Mouse (Mus musculus) retina, embryonic 14.5 days (tissue): ENCODE data around the gene Srrm3.

Experiments used
- DNase-seq: peaks from one replicate; pipeline ENCODE4 v3.0.0-alpha.2; 2015; ENCODE audit warnings: low spot score

The Srrm3 gene

DNA sequence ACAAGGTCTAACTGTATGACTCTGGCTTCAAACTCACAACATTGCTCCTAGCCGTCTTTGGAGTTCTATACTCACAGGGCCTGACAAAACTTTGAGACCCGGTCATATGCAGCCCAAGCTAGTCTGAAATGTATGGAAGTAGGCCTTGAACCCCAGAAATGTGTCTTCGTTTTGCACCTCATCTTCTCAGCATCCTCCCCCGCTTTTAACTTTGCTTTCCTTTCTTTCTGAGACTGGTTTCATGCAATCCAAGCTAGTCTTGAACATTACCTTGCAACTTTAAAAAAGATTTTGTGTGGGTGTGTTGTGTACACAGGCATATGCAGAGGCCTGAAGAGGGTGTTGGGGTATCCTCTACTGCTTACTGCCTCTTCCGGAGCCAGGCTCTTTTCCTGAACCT lies 97.6 kb downstream of the Srrm3 start:
- no peak for DNase-seq

DNA sequence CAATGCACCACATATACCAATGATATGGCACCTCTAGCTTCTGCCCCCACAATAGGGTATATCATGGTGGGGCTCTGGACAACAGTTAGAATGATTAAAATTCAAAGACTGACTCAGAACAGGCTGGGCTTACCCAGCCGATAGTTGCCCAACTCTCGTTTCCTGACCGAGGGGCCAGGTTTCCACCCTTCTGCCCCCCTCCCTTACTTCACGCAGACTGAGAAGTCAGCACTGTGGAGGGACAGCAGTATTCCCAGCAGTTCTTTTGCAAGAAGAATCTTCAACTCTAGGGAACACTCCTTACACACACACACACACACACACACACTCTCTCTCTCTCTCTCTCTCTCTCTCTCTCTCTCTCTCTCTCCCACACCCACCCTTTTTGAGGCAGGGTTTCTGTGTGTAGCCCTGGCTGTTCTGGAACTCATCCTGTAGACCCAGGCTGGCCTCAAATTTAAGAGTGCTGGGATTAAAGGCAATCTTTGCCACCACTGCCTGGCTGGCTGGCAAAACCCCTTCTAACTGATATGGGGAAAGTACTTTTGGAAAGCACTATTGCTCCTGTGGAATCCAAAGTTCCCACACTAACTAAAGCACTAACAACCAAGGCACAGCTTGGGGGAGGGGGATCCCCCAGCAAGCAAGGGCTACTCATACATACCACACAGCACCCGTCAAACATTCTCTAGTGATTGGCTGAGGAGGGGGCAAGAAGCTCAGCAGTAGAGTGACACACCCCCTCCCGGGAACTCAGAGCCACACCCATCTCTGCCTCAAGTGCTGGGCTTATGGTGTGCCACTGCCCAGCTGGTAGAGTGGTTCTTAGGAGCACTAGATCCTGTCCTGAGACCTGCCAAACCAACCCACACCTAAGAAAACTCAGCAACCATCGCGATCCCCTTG lies 98.9 kb downstream of the Srrm3 start:
- DNase-seq = no peak

DNA sequence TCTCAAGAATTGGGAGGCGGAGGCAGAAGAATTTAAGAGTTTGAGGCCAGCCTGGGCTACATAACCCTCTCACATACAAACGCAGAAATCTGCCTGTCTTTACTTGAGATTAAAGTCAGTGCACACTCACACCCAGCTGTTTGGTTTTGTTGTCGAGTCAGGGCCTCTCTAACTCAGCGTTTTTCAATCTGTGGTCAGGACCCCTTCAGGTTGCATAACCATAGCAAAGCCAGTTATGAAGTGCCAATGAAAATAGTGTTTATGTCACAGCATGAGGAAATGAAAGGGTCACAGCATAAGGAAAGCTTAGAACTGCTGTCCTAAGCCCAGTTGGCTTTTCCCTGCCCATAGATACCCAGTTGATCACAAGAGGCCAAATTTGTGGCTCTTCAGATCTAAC lies 100.2 kb downstream of the Srrm3 start:
- DNase-seq = no peak

DNA sequence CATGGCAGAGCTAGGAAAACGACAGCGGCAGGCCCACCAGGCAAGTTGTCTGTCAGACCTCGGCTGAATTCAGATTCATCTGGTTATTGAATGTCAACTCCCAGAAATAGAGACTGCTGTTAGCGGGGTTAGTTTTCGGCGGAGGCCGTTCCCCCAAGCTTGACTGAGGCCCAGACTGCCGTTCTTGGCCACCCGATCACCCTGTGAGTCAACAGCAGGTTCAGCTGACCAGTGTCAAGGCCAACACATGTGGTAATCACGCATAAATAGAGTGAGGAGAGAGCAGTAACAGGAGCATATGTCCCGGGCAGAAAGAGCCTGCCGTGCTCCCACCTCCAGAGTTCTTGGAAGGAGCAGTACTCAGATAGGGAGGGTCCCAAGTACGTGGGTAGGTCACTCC lies 100.6 kb downstream of the Srrm3 start:
- no peak for DNase-seq

DNA sequence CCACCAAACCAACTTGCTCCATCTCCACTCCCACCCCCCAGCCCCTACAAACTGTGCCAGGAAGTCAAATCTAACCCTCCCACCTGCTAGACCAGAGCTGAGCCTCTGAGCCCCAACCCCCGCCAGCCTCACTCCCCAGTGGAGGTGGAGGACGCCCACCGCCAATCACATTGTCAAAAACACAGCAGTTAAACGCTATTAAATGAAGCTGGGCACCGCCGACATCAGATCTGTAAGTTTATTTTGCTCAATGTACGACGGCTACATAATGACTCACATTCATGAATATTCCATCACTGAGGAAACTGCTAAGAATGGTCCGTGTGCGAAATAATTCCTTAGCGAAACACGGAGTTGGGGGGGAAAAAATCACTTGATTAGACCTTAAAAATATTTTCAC lies 101.5 kb downstream of the Srrm3 start:
- no peak for DNase-seq

DNA sequence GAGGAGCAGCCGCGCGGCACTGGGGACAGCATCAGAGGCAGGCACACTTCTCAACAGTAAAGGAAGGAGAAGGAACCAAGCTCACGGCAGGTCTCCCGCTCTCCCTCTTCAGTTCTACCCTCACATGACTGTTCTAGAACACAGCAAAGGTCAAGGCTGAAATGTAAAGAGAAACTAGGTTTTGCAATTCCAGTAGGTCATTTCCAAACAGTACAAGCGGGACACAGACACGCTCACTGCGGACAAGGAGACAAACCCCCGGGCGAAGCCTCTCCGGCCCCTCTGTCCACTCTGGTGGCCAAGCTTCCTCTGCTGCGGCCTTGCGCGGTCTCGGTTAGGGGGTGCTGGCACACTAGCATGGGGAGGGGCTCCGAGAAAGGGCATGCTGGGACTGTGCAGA lies 102.3 kb downstream of the Srrm3 start:
- no peak for DNase-seq

DNA sequence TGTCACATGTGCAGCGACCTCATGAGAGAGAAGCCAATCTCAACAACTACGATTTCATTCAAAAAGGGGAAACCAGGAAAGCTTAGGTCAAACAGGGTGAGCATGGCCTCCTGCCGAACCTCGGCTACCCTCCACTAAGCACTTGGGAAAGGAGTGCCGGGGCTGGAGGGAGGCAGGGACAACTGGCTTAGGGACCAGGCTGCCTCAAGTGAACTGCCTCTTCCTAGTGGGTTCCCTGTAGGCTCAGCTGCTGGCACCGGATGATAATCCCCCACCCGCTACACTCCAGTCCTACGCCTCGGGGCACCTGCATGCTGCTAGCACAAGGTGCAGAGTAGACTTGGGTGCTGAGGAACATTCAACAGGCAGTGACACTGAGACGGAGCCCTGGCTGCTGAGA lies 103.0 kb downstream of the Srrm3 start:
- DNase-seq = no peak

DNA sequence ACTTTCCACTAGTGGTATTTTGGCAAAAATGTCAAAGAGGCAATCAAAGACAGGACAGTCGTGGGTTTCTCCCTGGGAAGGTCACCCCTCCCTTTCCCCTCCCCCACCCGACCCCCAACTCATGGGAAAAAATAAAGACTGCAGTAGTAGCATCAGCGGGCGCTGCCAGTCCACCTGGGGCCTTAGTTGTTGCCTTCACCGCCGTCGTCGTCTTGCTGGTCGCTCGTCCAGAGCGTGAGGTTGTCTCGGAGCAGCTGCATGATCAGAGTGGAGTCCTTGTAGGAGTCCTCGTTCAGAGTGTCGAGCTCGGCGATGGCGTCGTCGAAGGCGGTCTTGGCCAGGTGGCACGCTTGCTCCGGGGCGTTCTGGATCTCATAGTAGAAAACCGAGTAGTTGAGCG lies 104.1 kb downstream of the Srrm3 start:
- no peak for DNase-seq

DNA sequence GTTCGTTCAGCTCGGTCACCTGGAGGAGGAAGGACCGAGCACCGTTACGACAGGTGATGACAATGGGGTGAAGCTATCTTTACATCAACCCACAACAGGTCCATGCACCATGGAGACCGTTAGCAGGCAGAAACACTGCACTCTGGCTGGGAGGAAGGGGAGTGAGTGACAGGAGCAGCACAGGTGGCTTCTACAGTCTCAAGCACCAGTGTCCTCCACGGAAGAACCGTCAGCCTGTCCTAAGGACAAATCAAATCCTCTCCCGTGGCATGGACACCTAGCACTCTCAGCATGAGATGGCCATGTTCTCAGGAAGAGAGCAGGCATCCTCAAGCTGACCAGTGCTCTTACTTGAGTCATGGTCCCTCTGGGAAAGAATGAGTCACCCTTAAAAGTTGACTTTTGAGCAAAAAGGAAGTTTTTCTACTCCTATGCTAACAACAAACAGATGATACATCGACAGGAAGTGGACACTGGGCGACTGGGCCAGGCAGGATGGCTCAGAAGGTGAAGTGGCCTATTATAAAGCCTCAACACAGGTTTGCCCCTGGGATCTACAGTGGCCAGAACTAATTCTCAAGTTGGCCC lies 105.0 kb downstream of the Srrm3 start:
- DNase-seq = no peak

DNA sequence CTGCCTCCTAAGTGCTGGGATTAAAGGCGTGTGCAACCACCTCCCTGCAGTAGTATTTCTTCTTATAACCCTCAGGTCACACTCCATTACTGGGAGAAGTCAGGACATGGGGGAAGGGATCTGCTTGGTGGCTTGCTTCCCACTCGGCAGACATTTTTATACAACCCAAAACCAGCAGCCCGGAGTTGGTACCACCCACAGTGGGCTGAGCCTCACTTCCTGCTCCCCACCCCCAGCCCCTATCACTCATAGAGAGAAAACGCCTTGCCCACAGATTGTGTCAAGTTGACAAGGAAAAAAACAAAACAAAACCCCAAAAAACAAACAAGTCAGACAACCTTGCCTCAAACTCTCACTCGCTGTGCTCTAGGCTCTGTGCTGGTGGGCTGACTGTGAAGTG lies 106.5 kb downstream of the Srrm3 start:
- DNase-seq = no peak

DNA sequence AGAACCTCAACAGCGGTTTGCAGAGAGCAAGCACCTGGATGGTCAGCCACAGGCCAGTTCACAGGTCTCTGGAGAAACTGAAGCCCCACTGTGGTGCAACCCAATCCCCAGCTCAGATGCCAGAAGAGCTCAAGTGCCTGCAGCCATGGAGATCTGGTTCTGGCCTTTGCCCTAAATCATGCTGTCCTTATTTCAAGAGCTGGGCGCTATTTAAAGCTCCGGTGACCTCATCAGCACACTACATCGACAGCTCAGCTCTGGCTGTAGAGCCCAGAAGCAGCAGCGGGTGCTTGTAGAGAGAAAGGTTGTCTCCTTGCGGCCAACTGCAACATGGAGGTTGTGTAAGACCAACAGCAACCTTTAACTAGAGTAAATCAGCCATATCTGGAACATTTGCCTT lies 107.5 kb downstream of the Srrm3 start:
- DNase-seq = no peak

DNA sequence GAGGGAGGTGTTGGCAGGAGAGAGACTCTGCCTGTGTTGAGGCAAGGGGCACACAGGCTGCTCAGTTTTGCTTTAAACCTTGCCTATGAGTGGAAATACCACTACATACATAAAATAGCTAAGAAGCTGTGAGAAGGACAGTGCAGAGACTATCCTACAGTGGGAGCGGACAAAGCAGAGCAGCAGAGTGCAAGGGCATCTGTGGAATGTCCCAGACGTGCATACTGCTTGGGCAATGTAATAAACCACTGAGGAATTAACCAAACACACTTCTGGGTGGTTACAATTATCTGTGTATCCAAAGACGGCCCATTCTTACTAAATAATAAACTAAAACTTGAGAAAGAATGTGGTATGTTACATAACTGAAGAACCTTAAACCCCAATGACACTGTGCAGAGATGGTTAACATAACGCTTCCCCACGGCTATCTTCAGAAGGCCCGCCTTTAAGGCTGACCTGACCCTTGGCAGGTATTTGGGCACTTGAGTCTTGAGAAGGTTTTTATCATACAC lies 109.4 kb downstream of the Srrm3 start:
- DNase-seq = no peak

DNA sequence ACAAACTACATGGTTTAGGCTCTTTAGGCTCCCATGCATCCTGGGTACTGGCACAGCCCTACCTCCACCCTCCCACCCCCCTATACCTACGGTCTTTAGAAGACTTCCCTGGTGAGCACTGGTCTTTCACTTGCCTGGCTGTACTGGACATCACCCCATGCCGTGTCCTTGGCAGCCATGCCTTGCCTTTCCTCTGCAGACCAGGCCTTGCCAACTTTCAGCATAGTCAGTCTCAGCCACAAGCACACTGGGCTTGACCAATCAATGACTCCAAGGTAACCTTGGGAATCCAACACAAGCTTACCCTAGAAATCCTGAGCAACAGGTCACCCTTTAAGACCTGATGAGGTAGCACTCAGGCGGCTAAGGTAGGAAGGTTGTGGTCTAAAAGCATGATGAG lies 109.9 kb downstream of the Srrm3 start:
- DNase-seq = no peak

DNA sequence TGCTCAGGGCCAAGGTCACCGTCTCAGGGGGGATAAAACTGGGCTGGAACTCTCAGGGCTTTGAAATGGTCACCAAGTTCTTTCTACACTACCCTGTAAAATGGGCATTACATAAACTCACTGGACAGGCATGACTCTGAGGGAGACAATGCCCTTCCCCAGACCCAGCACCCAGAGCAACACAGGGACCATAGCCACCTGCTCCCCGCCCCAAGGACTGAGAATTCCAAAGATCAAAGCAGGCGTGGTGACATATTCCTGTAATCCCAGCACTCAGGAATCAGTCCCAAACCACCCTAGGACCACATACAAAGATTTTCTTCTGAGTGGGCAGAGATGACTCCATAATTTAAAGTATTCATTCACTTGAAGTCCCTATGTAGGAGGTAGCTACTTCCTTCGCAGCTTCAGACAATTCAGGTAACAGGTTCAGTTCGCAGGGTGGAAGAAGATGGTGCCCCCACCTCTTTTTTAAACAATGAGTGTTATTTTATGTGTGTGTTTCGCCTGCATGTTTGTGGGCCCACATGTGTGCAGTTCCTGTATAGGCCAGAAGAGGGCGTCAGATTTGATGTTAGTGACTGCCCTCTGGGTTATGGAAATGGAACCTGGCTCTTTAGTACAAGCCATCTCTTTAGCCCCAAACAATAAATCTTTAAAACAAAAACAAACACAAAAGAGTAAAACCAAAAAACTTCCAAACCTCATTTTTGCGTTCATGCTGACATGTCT lies 110.8 kb downstream of the Srrm3 start:
- DNase-seq = no peak

DNA sequence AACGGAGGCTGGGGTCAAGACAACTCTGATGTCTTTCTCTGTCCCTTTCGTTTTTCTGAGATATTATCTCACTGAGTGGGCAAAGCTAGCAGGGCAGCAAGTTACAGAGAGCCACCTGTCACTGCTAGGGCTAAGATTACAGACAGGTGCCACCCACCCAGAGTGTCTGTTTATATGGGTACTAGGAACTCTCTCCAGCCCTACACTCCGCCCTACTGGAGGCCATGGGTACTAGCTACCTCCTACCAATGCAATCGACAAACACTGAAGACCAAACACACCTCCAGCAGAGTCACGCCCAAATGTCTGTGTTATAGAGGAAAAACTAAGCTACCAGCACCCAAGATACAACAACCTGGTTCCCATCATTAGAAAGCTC lies 111.4 kb downstream of the Srrm3 start:
- no peak for DNase-seq

DNA sequence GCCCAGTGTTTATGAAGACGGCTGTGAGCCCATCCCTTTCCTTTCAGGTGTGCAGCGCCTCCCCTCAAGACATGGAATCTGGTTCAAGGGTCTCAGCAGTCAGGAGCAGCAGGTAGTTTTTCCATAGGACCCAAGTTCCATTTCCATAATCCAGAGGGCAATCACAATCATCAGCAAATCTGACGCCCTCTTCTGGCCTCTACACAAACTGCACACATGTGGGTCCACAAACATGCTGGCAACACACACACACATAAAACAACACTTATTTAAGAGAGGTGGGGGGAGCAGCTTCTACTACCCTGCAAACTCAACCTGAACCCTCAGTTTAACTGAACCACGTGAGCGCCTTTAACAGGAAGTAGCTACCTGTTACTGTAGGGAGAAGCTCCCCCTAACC lies 111.9 kb downstream of the Srrm3 start:
- no peak for DNase-seq

DNA sequence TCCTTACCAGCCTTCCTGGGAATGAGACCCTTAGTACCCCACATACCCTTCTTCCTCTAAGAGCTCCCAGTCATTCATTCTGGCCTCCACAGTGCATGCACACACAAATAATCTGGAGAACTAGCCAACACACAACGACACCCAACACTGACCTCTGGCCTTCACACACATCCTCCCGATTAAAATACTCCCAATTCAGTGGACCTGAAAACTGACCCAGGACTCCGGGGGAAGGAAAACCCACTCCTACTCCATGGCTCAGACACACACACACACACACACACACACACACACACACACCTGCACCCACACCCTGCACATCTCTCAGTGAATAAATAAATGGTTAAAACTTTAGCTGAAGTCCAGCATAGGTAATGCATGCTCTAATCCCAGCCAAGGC lies 113.2 kb downstream of the Srrm3 start:
- DNase-seq = no peak

DNA sequence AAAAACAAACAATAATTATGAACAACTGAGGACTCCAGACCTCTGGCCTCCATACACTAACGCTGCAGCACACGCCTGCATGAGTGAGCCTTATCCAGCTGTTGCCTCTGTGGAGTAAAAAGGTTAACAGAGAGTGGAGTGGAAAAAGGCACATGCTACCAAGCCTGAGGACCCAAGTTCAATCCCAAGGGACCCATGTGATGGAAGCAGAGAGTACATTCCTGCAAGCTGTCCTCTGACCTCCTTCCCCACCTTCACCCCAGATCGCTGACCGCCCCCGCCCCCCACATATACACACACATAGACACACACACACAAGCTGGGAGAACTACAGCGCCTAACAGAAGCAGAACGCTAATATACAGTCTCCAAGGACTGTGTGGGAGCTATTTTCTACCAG lies 117.2 kb downstream of the Srrm3 start:
- no peak for DNase-seq
